Mouse (Mus musculus) spleen, adult 2 months (tissue): ENCODE measurements around the gene Ucp3. TPM values are rescaled to one million over a fixed set of nuclear protein-coding genes. Genes with fewer than 3 reads are reported as not detected.

Experiments used
- DNase-seq, 2 experiments: peaks; one replicate each; pipeline versions ENCODE4 v3.0.0 to v3.0.0-alpha.2; 2012 to 2021; ENCODE audit warnings: low spot score in 2 of 2, low read depth in 1 of 2
- H3K27ac ChIP-seq: fragments of 200-500 bp; 2 replicates; pipeline ENCODE4 v1.5.1; 2012; ENCODE audit warnings: low read length, inconsistent platforms; ENCODE audit not compliant: insufficient read depth
- H3K27me3 ChIP-seq: fragments of 200-500 bp; 2 replicates; pipeline ENCODE4 v1.6.1; 2012; ENCODE audit warnings: mild to moderate bottlenecking, moderate library complexity, low read length, inconsistent platforms; ENCODE audit not compliant: control insufficient read depth, insufficient read depth
- H3K36me3 ChIP-seq: fragments of 200-500 bp; 2 replicates; pipeline ENCODE4 v1.6.1; 2012; ENCODE audit warnings: mild to moderate bottlenecking, low read length, inconsistent platforms; ENCODE audit not compliant: control insufficient read depth, insufficient read depth
- H3K4me1 ChIP-seq: fragments of 200-500 bp; 2 replicates; pipeline ENCODE4 v1.6.1; 2011; ENCODE audit warnings: inconsistent platforms; ENCODE audit not compliant: control insufficient read depth, insufficient read depth, insufficient read length
- H3K4me3 ChIP-seq: fragments of 200-500 bp; 2 replicates; pipeline ENCODE4 v1.5.1; 2011; ENCODE audit warnings: mild to moderate bottlenecking, inconsistent platforms; ENCODE audit not compliant: insufficient read depth, insufficient read length; ENCODE audit errors: extremely low read depth
- CTCF ChIP-seq: fragments of 200-500 bp; IDR thresholded peaks from 2 replicates; pipeline ENCODE4 v1.5.1; 2011; ENCODE audit warnings: mild to moderate bottlenecking, inconsistent platforms; ENCODE audit not compliant: insufficient read depth, insufficient read length, insufficient replicate concordance; ENCODE audit errors: extremely low read depth
- POLR2A ChIP-seq: fragments of 200-500 bp; IDR thresholded peaks from 2 replicates; pipeline ENCODE4 v1.6.1; 2011; ENCODE audit warnings: low read depth, low read length, inconsistent platforms
- WGBS: fragments of 180-500 bp; shearing (Covaris S2); methylation state at CpG from one replicate; pipeline ENCODE4 v1.1.7; 2018; 5-methylcytosine and 5-hydroxymethylcytosine counted together
- polyA plus RNA-seq: library from polyadenylated mRNA; depleted of rRNA; stranded (reverse); fragments of >200 nt; gene quantifications from 2 replicates; pipeline ENCODE4 v1.2.3, GENCODE M21; 2012

The Ucp3 gene
- polyA plus RNA-seq, 1 experiment: 1.3 TPM

GRCm38 (mm10) chr7:100446271-100446670, 26.5 kb upstream of the Ucp3 start:
- DNase-seq: no peak
- 89% methylated on average over 5 of the region's 5 CpGs for WGBS
- Histone ChIP-seq H3K4me1 (no peaks in the 10 kb centered on the region), H3K4me3 (no peak overlapping the region), H3K36me3 (peaks cover 27% of the 10 kb centered on the region), H3K27me3 (no peaks in the 10 kb centered on the region), H3K27ac (no peak overlapping the region)
- no peak for TF ChIP-seq POLR2A
- TF ChIP-seq CTCF: no peak

- peaks cover 28% of the 10 kb centered on the region for H3K36me3 ChIP-seq
- H3K27ac ChIP-seq: peak overlapping the region; percentile 50; the same call in 1 of the 2 replicates
- TF ChIP-seq POLR2A: no peak
- TF ChIP-seq CTCF: no peak
- no peaks in the 10 kb centered on the region for H3K4me1 ChIP-seq
- H3K4me3 ChIP-seq: no peak overlapping the region
- WGBS: 90% methylated on average over 12 of the region's 12 CpGs
- H3K27me3 ChIP-seq: no peaks in the 10 kb centered on the region
- no peak for DNase-seq
These were observed 24.3 kb upstream of the Ucp3 start for GRCm38 (mm10) chr7:100448530-100448929.

- Histone ChIP-seq H3K4me1 (no peaks in the 10 kb centered on the region), H3K36me3 (peaks cover 28% of the 10 kb centered on the region)
These were observed 23.8 kb upstream of the Ucp3 start for GRCm38 (mm10) chr7:100448985-100449384.

GRCm38 (mm10) chr7:100458153-100458552, 14.6 kb upstream of the Ucp3 start:
- no peak for TF ChIP-seq CTCF
- no peak for TF ChIP-seq POLR2A
- Histone ChIP-seq H3K27ac (no peak overlapping the region), H3K4me1 (no peaks in the 10 kb centered on the region; the same call in 1 of the 2 replicates), H3K27me3 (no peaks in the 10 kb centered on the region), H3K4me3 (no peak overlapping the region), H3K36me3 (peaks cover 21% of the 10 kb centered on the region)
- 82% methylated on average over 1 of the region's 1 CpGs for WGBS
- DNase-seq: no peak

More at GRCm38 (mm10) chr7:100448985-100449384, 23.8 kb upstream of the Ucp3 start:
- 68% methylated on average over 3 of the region's 3 CpGs for WGBS
- Histone ChIP-seq H3K4me3 (no peak overlapping the region), H3K27ac (peak overlapping the region; percentile 50; the same call in 1 of the 2 replicates), H3K27me3 (no peaks in the 10 kb centered on the region)
- no peak for DNase-seq
- TF ChIP-seq POLR2A (no peak), CTCF (no peak)

- no peak overlapping the region for H3K4me3 ChIP-seq
- no peaks in the 10 kb centered on the region for H3K27me3 ChIP-seq
- no peaks in the 10 kb centered on the region; the same call in 1 of the 2 replicates for H3K4me1 ChIP-seq
- no peak for TF ChIP-seq POLR2A
- TF ChIP-seq CTCF: no peak
- H3K27ac ChIP-seq: no peak overlapping the region
- no peak for DNase-seq
- H3K36me3 ChIP-seq: peaks cover 17% of the 10 kb centered on the region
- WGBS: 82% methylated on average over 3 of the region's 3 CpGs
These were observed 12.9 kb upstream of the Ucp3 start for GRCm38 (mm10) chr7:100459862-100460261.

- Histone ChIP-seq H3K4me1 (no peaks in the 10 kb centered on the region; the same call in 1 of the 2 replicates), H3K27ac (peak overlapping the region; percentile 49), H3K4me3 (no peak overlapping the region), H3K36me3 (peaks cover 7% of the 10 kb centered on the region), H3K27me3 (no peaks in the 10 kb centered on the region)
- WGBS: 25% methylated on average over 6 of the region's 6 CpGs
- DNase-seq: no peak
- no peak for TF ChIP-seq POLR2A
- TF ChIP-seq CTCF: no peak
These were observed 11.1 kb upstream of the Ucp3 start for GRCm38 (mm10) chr7:100461621-100462151.

GRCm38 (mm10) chr7:100463194-100463593, 9.6 kb upstream of the Ucp3 start:
- Histone ChIP-seq H3K27me3 (no peaks in the 10 kb centered on the region), H3K4me1 (no peaks in the 10 kb centered on the region; the same call in 1 of the 2 replicates), H3K36me3 (peaks cover 7% of the 10 kb centered on the region), H3K4me3 (no peak overlapping the region), H3K27ac (peak overlapping the region; percentile 41; the same call in 1 of the 2 replicates)
- 85% methylated on average over 9 of the region's 9 CpGs for WGBS
- no peak for DNase-seq
- TF ChIP-seq POLR2A (no peak), CTCF (no peak)
